In the genomic region with DNA sequence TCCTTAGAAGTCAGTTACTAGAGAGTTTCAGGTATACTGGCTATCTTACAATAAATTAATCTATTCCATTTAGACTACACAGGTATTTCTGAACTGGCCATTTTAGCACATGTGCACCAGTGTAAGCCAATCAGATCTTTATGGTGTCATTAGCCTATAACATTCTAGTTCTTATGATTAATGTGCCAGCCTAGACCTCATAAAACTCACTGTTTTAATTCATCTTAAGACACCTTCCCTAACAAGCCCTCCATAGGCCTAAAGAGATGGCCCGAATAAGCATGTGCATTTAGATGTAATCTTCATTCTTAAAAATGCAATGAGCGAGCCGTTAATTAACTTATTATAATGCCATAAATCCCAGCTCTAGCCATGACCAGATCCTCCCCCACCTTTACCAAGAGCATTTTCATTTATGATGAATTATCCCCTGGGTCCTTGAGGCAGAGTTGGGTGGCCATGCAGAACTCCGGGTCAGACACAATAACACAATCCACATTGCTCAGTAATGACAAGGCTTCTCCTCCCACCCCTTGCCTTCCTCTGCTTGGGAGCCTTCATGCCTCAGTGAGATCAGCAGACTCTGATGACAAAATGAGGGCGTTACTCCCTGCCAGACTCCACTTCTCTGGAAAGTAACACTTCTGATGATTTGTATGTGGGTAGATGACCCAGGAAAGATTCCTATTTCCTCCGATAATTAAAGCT, we compare ENCODE assay signal across 20 mouse cellular contexts.
DNase-seq lines count a peak whose midpoint lies in the region; ATAC-seq and TF ChIP-seq lines count a peak whose summit lies in the region.
"Had no signal": no experiment of that assay in that cellular context is flagged by ENCODE, and none has a peak within 500 bp of the region (broad histone marks: within the 10 kb centered on the region; RNA-seq: fewer than 3 reads in every experiment).

No protein-coding gene starts in this region.

- no peaks in the 10 kb centered on the region for H3K27me3 ChIP-seq in hindbrain, embryonic 12.5 days
- no peaks in the 10 kb centered on the region for H3K27me3 ChIP-seq in hindbrain, embryonic 16.5 days (replicated peaks; ENCODE audit: control insufficient read depth, insufficient read depth, low read length)
- H3K27me3 ChIP-seq in kidney, postnatal 0 days (ENCODE audit: insufficient read depth, low read length) = no peaks in the 10 kb centered on the region
- no peaks in the 10 kb centered on the region for H3K27me3 ChIP-seq in neural tube, embryonic 12.5 days (replicated peaks)
- H3K27me3 ChIP-seq in neural tube, embryonic 14.5 days (ENCODE audit: control insufficient read depth, insufficient read depth, low read length) = no peaks in the 10 kb centered on the region
- H3K27me3 ChIP-seq: embryonic facial prominence, embryonic 12.5 days; hindbrain, embryonic 15.5 days had no signal

- H3K4me1 ChIP-seq in hindbrain, embryonic 12.5 days = no peaks in the 10 kb centered on the region
- H3K4me1 ChIP-seq in hindbrain, embryonic 16.5 days (ENCODE audit: control insufficient read depth, insufficient read depth, low read depth, low read length) = no peaks in the 10 kb centered on the region
- H3K4me1 ChIP-seq in kidney, postnatal 0 days (replicated peaks; ENCODE audit: insufficient read depth, low read length) = no peaks in the 10 kb centered on the region
- H3K4me1 ChIP-seq in neural tube, embryonic 12.5 days = no peaks in the 10 kb centered on the region
- no peaks in the 10 kb centered on the region for H3K4me1 ChIP-seq in neural tube, embryonic 14.5 days (ENCODE audit: control insufficient read depth, insufficient read depth, low read length)
- H3K4me1 ChIP-seq: embryonic facial prominence, embryonic 12.5 days; heart, embryonic 10.5 days; hindbrain, embryonic 15.5 days had no signal

- no peak overlapping the region for H3K27ac ChIP-seq in hindbrain, embryonic 12.5 days
- no peak overlapping the region for H3K27ac ChIP-seq in hindbrain, embryonic 16.5 days (ENCODE audit: low read depth, low read length)
- H3K27ac ChIP-seq in kidney, postnatal 0 days = no peak overlapping the region
- no peak overlapping the region for H3K27ac ChIP-seq in neural tube, embryonic 12.5 days
- no peak overlapping the region for H3K27ac ChIP-seq in neural tube, embryonic 14.5 days (ENCODE audit: low read depth, low read length)
- H3K27ac ChIP-seq: embryonic facial prominence, embryonic 12.5 days; heart, embryonic 10.5 days; hindbrain, embryonic 15.5 days had no signal

- peak; percentile 75; the same call in 1 of the 2 replicates for ATAC-seq in hindbrain, embryonic 12.5 days (ENCODE audit: low FRiP score)
- no peak for ATAC-seq in hindbrain, embryonic 16.5 days
- peak; percentile 93 for ATAC-seq in kidney, postnatal 0 days (replicated peaks; ENCODE audit: low FRiP score, low read depth)
- peak; percentile 56; the same call in 1 of the 2 replicates for ATAC-seq in neural tube, embryonic 12.5 days (ENCODE audit: low FRiP score, low read depth)
- peak; percentile 49; the same call in 1 of the 2 replicates for ATAC-seq in neural tube, embryonic 14.5 days (ENCODE audit: low read depth)
- ATAC-seq: forebrain, embryonic 16.5 days had no signal

- DNase-seq in kidney, postnatal 0 days (ENCODE audit: low spot score) = peak; percentile 80
- DNase-seq in kidney, postnatal 10 days = no peak
- DNase-seq in neural tube, embryonic 10.5 days (ENCODE audit: extremely low spot score, low spot score) = no peak
- DNase-seq in embryo, embryonic 10 days (ENCODE audit: low spot score) = no peak
- DNase-seq: adrenal gland, adult 2 months; adrenal gland, postnatal 36 days; cerebellum, adult 2 months; cerebellum, postnatal 10 days; gastrocnemius, postnatal 10 days; heart, adult 18-20 months; heart, postnatal 10 days; heart, postnatal 4 days had no signal

- H3K4me2 ChIP-seq in hindbrain, embryonic 12.5 days (replicated peaks) = no peak overlapping the region
- H3K4me2 ChIP-seq in hindbrain, embryonic 16.5 days (ENCODE audit: low read length) = no peak overlapping the region
- H3K4me2 ChIP-seq in kidney, postnatal 0 days (ENCODE audit: low read length) = no peak overlapping the region
- H3K4me2 ChIP-seq in neural tube, embryonic 12.5 days (replicated peaks) = no peak overlapping the region
- H3K4me2 ChIP-seq in neural tube, embryonic 14.5 days (ENCODE audit: low read depth, low read length) = no peak overlapping the region
- H3K4me2 ChIP-seq: embryonic facial prominence, embryonic 12.5 days; hindbrain, embryonic 15.5 days had no signal

- H3K9ac ChIP-seq in hindbrain, embryonic 12.5 days = no peak overlapping the region
- H3K9ac ChIP-seq in hindbrain, embryonic 16.5 days (ENCODE audit: low read depth, low read length) = no peak overlapping the region
- no peak overlapping the region for H3K9ac ChIP-seq in kidney, postnatal 0 days (ENCODE audit: low read depth, low read length)
- no peak overlapping the region for H3K9ac ChIP-seq in neural tube, embryonic 12.5 days
- H3K9ac ChIP-seq in neural tube, embryonic 14.5 days (replicated peaks; ENCODE audit: low read depth, low read length) = no peak overlapping the region
- H3K9ac ChIP-seq: embryonic facial prominence, embryonic 12.5 days; hindbrain, embryonic 15.5 days had no signal

- H3K36me3 ChIP-seq in hindbrain, embryonic 12.5 days = no peaks in the 10 kb centered on the region
- no peaks in the 10 kb centered on the region for H3K36me3 ChIP-seq in hindbrain, embryonic 16.5 days (ENCODE audit: control insufficient read depth, insufficient read depth, low read length)
- no peaks in the 10 kb centered on the region for H3K36me3 ChIP-seq in kidney, postnatal 0 days (ENCODE audit: insufficient read depth, low read length)
- H3K36me3 ChIP-seq in neural tube, embryonic 12.5 days = no peaks in the 10 kb centered on the region
- H3K36me3 ChIP-seq in neural tube, embryonic 14.5 days (ENCODE audit: control insufficient read depth, insufficient read depth, low read length) = no peaks in the 10 kb centered on the region
- H3K36me3 ChIP-seq: embryonic facial prominence, embryonic 12.5 days; heart, embryonic 10.5 days; hindbrain, embryonic 15.5 days had no signal

- 73% methylated on average over 6 of the region's 6 CpGs for WGBS in hindbrain, embryonic 12.5 days
- 65% methylated on average over 6 of the region's 6 CpGs for WGBS in hindbrain, embryonic 16.5 days
- WGBS in kidney, postnatal 0 days = 19% methylated on average over 6 of the region's 6 CpGs
- 77% methylated on average over 6 of the region's 6 CpGs for WGBS in neural tube, embryonic 12.5 days
- WGBS in neural tube, embryonic 14.5 days = 67% methylated on average over 6 of the region's 6 CpGs

- no peak overlapping the region for H3K4me3 ChIP-seq in hindbrain, embryonic 12.5 days
- no peak overlapping the region for H3K4me3 ChIP-seq in hindbrain, embryonic 16.5 days (ENCODE audit: low read length)
- no peak overlapping the region for H3K4me3 ChIP-seq in kidney, postnatal 0 days (replicated peaks; ENCODE audit: low read depth, low read length)
- H3K4me3 ChIP-seq in neural tube, embryonic 12.5 days = no peak overlapping the region
- H3K4me3 ChIP-seq in neural tube, embryonic 14.5 days (ENCODE audit: low read depth, low read length) = no peak overlapping the region
- H3K4me3 ChIP-seq: embryonic facial prominence, embryonic 12.5 days; heart, embryonic 10.5 days; hindbrain, embryonic 15.5 days had no signal

- TF ChIP-seq CTCF in kidney, postnatal 0 days (IDR thresholded peaks at IDR 0.05; ENCODE audit: low read depth) = no peak

- H3K9me3 ChIP-seq in hindbrain, embryonic 12.5 days (replicated peaks) = no peaks in the 10 kb centered on the region
- no peaks in the 10 kb centered on the region for H3K9me3 ChIP-seq in hindbrain, embryonic 16.5 days (ENCODE audit: control insufficient read depth, low read length)
- no peaks in the 10 kb centered on the region for H3K9me3 ChIP-seq in kidney, postnatal 0 days (replicated peaks; ENCODE audit: low read length)
- H3K9me3 ChIP-seq in neural tube, embryonic 12.5 days = no peaks in the 10 kb centered on the region
- H3K9me3 ChIP-seq in neural tube, embryonic 14.5 days (ENCODE audit: control insufficient read depth, low read length) = no peaks in the 10 kb centered on the region
- H3K9me3 ChIP-seq: embryonic facial prominence, embryonic 12.5 days; heart, embryonic 10.5 days; hindbrain, embryonic 15.5 days had no signal
